Mouse (Mus musculus): ENCODE measurements at regions not wholly inside any gene's neighbourhood (a gene's known extent, or its start where the extent isn't known, plus 50 kb on each side); places are given as distances from the start of the nearest gene placed in this dataset.

GRCm38 (mm10) chr4:107750017-107750416 lies 52.0 kb upstream of the Lrp8 start:
- TF ChIP-seq CTCF (IDR thresholded peaks at IDR 0.05; ENCODE audit: low read depth) (no peak), EP300 (optimal IDR thresholded peaks at IDR 0.05) (no peak)

Data from stomach, postnatal 0 days (tissue).